ENCODE assay signal across 9 mouse cellular contexts in genomic region chr5:123827659-123828091, GRCm38 (mm10). TPM values are rescaled to one million over a fixed set of nuclear protein-coding genes. Genes with fewer than 3 reads are reported as not detected.
A peak's percentile ranks its signal among the peaks of the same experiment; 100 is the strongest.
DNase-seq lines count a peak whose midpoint lies in the region; ATAC-seq and TF ChIP-seq lines count a peak whose summit lies in the region.
"Had no signal": no experiment of that assay in that cellular context is flagged by ENCODE, and none has a peak within 500 bp of the region (broad histone marks: within the 10 kb centered on the region; RNA-seq: fewer than 3 reads in every experiment).

No protein-coding gene starts in this region.

- no peak overlapping the region for H3K4me2 ChIP-seq in forebrain, embryonic 14.5 days (ENCODE audit: low read length)
- H3K4me2 ChIP-seq: lung, embryonic 15.5 days had no signal

- no peak overlapping the region for H3K9ac ChIP-seq in heart, adult 2 months (ENCODE audit: low read depth, low read length)
- no peak overlapping the region for H3K9ac ChIP-seq in MEL (ENCODE audit: control insufficient read depth, low read depth, low read length, poor library complexity, severe bottlenecking)
- no peak overlapping the region for H3K9ac ChIP-seq in forebrain, embryonic 14.5 days (ENCODE audit: low read length)
- H3K9ac ChIP-seq: lung, embryonic 15.5 days had no signal

- peak; percentile 30 for TF ChIP-seq RAD21 in MEL (IDR thresholded peaks at IDR 0.05; ENCODE audit: low read depth, low read length)

- no peak for TF ChIP-seq POLR2A in heart, adult 2 months (IDR thresholded peaks at IDR 0.05; ENCODE audit: insufficient read depth, low read depth, low read length)
- no peak for TF ChIP-seq POLR2A in MEL (IDR thresholded peaks at IDR 0.05; ENCODE audit: control insufficient read depth in 1 of 2, insufficient read depth in 1 of 2, low read depth in 1 of 2, low read length in 2 of 2, poor library complexity in 1 of 2)

- H3K27me3 ChIP-seq in heart, adult 2 months (ENCODE audit: control insufficient read depth, insufficient read depth, low read length), result no peaks in the 10 kb centered on the region
- no peaks in the 10 kb centered on the region for H3K27me3 ChIP-seq in MEL (ENCODE audit: control insufficient read depth in 1 of 2, insufficient read depth in 2 of 2, low read length in 2 of 2)
- H3K27me3 ChIP-seq in forebrain, embryonic 14.5 days (replicated peaks; ENCODE audit: control insufficient read depth, insufficient read depth, low read length), result no peaks in the 10 kb centered on the region
- H3K27me3 ChIP-seq: lung, embryonic 15.5 days had no signal

- WGBS in heart, adult 2 months, result 34% methylated on average over 6 of the region's 6 CpGs
- WGBS in forebrain, embryonic 14.5 days, result 92% methylated on average over 6 of the region's 6 CpGs

- TF ChIP-seq EP300 in heart, adult 2 months (IDR thresholded peaks at IDR 0.05; ENCODE audit: insufficient read depth, low read depth, low read length), result no peak
- TF ChIP-seq EP300 in MEL (IDR thresholded peaks at IDR 0.05; ENCODE audit: low read depth in 1 of 2, low read length in 2 of 2), result no peak

- no peaks in the 10 kb centered on the region for H3K4me1 ChIP-seq in heart, adult 2 months (ENCODE audit: control insufficient read depth, insufficient read depth, low read length)
- H3K4me1 ChIP-seq in MEL (ENCODE audit: control insufficient read depth in 1 of 2, insufficient read depth in 2 of 2, low read length in 2 of 2), result no peaks in the 10 kb centered on the region
- H3K4me1 ChIP-seq in forebrain, embryonic 14.5 days (ENCODE audit: control insufficient read depth, insufficient read depth, low read length), result no peaks in the 10 kb centered on the region
- H3K4me1 ChIP-seq: lung, embryonic 15.5 days had no signal

- no peak overlapping the region for H3K27ac ChIP-seq in heart, adult 2 months
- H3K27ac ChIP-seq in MEL (ENCODE audit: control insufficient read depth, low read depth, low read length), result no peak overlapping the region
- H3K27ac ChIP-seq in forebrain, embryonic 14.5 days (ENCODE audit: low read depth, low read length), result no peak overlapping the region
- H3K27ac ChIP-seq: lung, embryonic 15.5 days had no signal

- intact Hi-C loops in heart, adult 2 months (cut with DNase I), result loop anchor here (10.0 kb wide), 1 partner anchor 167 kb away; no protein-coding TSS in a partner anchor

- no peaks in the 10 kb centered on the region for H3K36me3 ChIP-seq in heart, adult 2 months (ENCODE audit: control insufficient read depth, insufficient read depth, low read length)
- H3K36me3 ChIP-seq in MEL (ENCODE audit: control insufficient read depth in 1 of 2, insufficient read depth in 2 of 2, low read length in 2 of 2), result no peaks in the 10 kb centered on the region
- H3K36me3 ChIP-seq in forebrain, embryonic 14.5 days (ENCODE audit: control insufficient read depth, insufficient read depth, low read length), result no peaks in the 10 kb centered on the region
- H3K36me3 ChIP-seq: lung, embryonic 15.5 days had no signal

- no peak for ATAC-seq in forebrain, embryonic 14.5 days

- peak; percentile 21 to 28 for DNase-seq in heart, adult 2 months
- no peak for DNase-seq in heart, adult 11 months
- no peak for DNase-seq in MEL (ENCODE audit: low read depth, low spot score)
- peak; percentile 62 for DNase-seq in fibroblast of lung, adult 2 months (ENCODE audit: low read depth)
- DNase-seq in kidney, postnatal 4 days, result peak; percentile 49 to 69
- DNase-seq in urinary bladder, postnatal 36 days (ENCODE audit: low spot score in 2 of 2), result peak; percentile 55 to 59
- no peak for DNase-seq in forebrain, embryonic 14.5 days (ENCODE audit: low spot score)
- DNase-seq in thymus, postnatal 10 days (ENCODE audit: low spot score in 2 of 2), result no peak

- H3K9me3 ChIP-seq in MEL (replicated peaks; ENCODE audit: insufficient read depth, low read length), result no peaks in the 10 kb centered on the region
- no peaks in the 10 kb centered on the region for H3K9me3 ChIP-seq in forebrain, embryonic 14.5 days (replicated peaks; ENCODE audit: control insufficient read depth, low read length)
- H3K9me3 ChIP-seq: lung, embryonic 15.5 days had no signal

- no peak overlapping the region for H3K4me3 ChIP-seq in heart, adult 2 months
- no peak overlapping the region for H3K4me3 ChIP-seq in MEL (ENCODE audit: control insufficient read depth in 1 of 2, insufficient read depth in 1 of 2, low read depth in 2 of 2, low read length in 2 of 2)
- H3K4me3 ChIP-seq in forebrain, embryonic 14.5 days (ENCODE audit: low read depth, low read length), result no peak overlapping the region
- H3K4me3 ChIP-seq: lung, embryonic 15.5 days had no signal

- peak; percentile 62 for TF ChIP-seq CTCF in heart, adult 2 months (IDR thresholded peaks at IDR 0.05)
- TF ChIP-seq CTCF in MEL (IDR thresholded peaks at IDR 0.05 in 2 of 3, conservative IDR thresholded peaks at IDR 0.05 in 1 of 3; ENCODE audit: control insufficient read depth in 1 of 3, insufficient read depth in 1 of 3, low read depth in 2 of 3, low read length in 3 of 3, poor library complexity in 1 of 3, severe bottlenecking in 1 of 3), result peak in 1 of 3 experiments; percentile 19; a peak in 1 of 6 replicates

- no peaks in the 10 kb centered on the region for H3K79me2 ChIP-seq in heart, adult 2 months (replicated peaks; ENCODE audit: control insufficient read depth, insufficient read depth, low read length)
- H3K79me2 ChIP-seq in MEL (ENCODE audit: control insufficient read depth, insufficient read depth, low read length, poor library complexity), result no peaks in the 10 kb centered on the region

TF ChIP-seq in MEL, 35 proteins besides CTCF, POLR2A, EP300 and RAD21:
- TF ChIP-seq ZC3H11A (IDR thresholded peaks at IDR 0.05; ENCODE audit: low read depth, low read length) (0 out of 2 replicates have a peak, but pooled peaks have one; percentile 16), TAL1 (IDR thresholded peaks at IDR 0.05; ENCODE audit: low read length) (no peak), SMC3 (IDR thresholded peaks at IDR 0.05; ENCODE audit: low read depth, low read length) (peak; percentile 5; the same call in 1 of the 2 replicates)

RNA-seq across cellular contexts. Expression of gene Hcar2, which starts 37.6 kb away (rescaled TPM):
- under 1 TPM in 1 of 2 experiments, not detected in 1; 0.29 TPM for total RNA-seq in heart, adult 2 months (2021)
- polyA plus RNA-seq in heart, adult 2 months (2012; rRNA removed), result 0.38 and 1.8 TPM in 2 replicates
- not detected in 2 replicates for total RNA-seq in MEL (2012; rRNA removed)
- not detected for polyA plus RNA-seq in MEL (2012; ENCODE audit: insufficient read depth in 1 of 2, insufficient read length in 2 of 2, low read depth in 1 of 2, low replicate concordance in 2 of 2, missing spikeins in 1 of 2)
- polyA plus RNA-seq in forebrain, embryonic 14.5 days (2014; fragmentation: Nextera tagmentation; extraction: Ambion mirVana), result not detected in 2 replicates

RNA-seq across cellular contexts. Expression of gene Hcar1, which starts 52.1 kb away (rescaled TPM):
- total RNA-seq in heart, adult 2 months (2021), result under 1 TPM; 0.55 to 0.57 TPM
- 2.0 and 3.0 TPM in 2 replicates for polyA plus RNA-seq in heart, adult 2 months (2012; rRNA removed)
- total RNA-seq in MEL (2012; rRNA removed), result not detected in 2 replicates
- not detected for polyA plus RNA-seq in MEL (2012; ENCODE audit: insufficient read depth in 1 of 2, insufficient read length in 2 of 2, low read depth in 1 of 2, low replicate concordance in 2 of 2, missing spikeins in 1 of 2)
- polyA plus RNA-seq in forebrain, embryonic 14.5 days (2014; fragmentation: Nextera tagmentation; extraction: Ambion mirVana), result 0.17 and 0.27 TPM in 2 replicates

Comparison
In these comparisons a context has a peak if more than half of its experiments do, and no peak if none do; other contexts are left out.
1. DNase-seq: peak in heart, adult 2 months (2 of 2), fibroblast of lung, adult 2 months (single experiment), kidney, postnatal 4 days (2 of 2) and urinary bladder, postnatal 36 days (2 of 2); none in heart, adult 11 months (single experiment), MEL (single experiment), forebrain, embryonic 14.5 days (single experiment) and thymus, postnatal 10 days (0 of 2).